Mouse (Mus musculus) CH12.LX (cell line): Measurements from ENCODE around the gene Spi1.

Experiments
- BHLHE40 ChIP-seq: IDR thresholded peaks from 2 replicates; pipeline ENCODE4 v1.6.1; 2011; ENCODE audit warnings: mild to moderate bottlenecking, low read depth, low read length, improper control_type of control experiment
- CTCF ChIP-seq, 2 experiments: IDR thresholded peaks in 1 of 2; conservative IDR thresholded peaks in 1 of 2; 2 replicates each; pipeline ENCODE4 v1.5.1; 2011 to 2012; ENCODE audit warnings: low read depth in 2 of 2, low read length in 2 of 2, improper control_type of control experiment in 1 of 2, inconsistent platforms in 1 of 2, mild to moderate bottlenecking in 1 of 2, moderate library complexity in 1 of 2
- ELF1 ChIP-seq: IDR thresholded peaks from 2 replicates; pipeline ENCODE4 v1.6.1; 2014; ENCODE audit warnings: low read depth, mild to moderate bottlenecking, inconsistent platforms, low read length, improper control_type of control experiment
- JUND ChIP-seq: conservative IDR thresholded peaks from 2 replicates; pipeline ENCODE4 v1.6.1; 2011; ENCODE audit warnings: low read depth, low read length, improper control_type of control experiment
- KAT2A ChIP-seq: IDR thresholded peaks from 2 replicates; pipeline ENCODE4 v1.6.1; 2012; ENCODE audit warnings: low read length, improper control_type of control experiment, inconsistent platforms; ENCODE audit not compliant: insufficient replicate concordance
- MAFK ChIP-seq: IDR thresholded peaks from 2 replicates; pipeline ENCODE4 v1.6.1; 2011; ENCODE audit warnings: low read length, improper control_type of control experiment; ENCODE audit not compliant: insufficient replicate concordance
- NRF1 ChIP-seq: IDR thresholded peaks from 2 replicates; pipeline ENCODE4 v1.6.1; 2014; ENCODE audit warnings: low read depth, mild to moderate bottlenecking, inconsistent platforms, low read length, improper control_type of control experiment, moderate library complexity
- POLR2A ChIP-seq: IDR thresholded peaks from 2 replicates; pipeline ENCODE4 v1.6.1; 2011; ENCODE audit warnings: low read depth, mild to moderate bottlenecking, improper control_type of control experiment, low read length
- POLR2AphosphoS2 ChIP-seq: IDR thresholded peaks from 2 replicates; pipeline ENCODE4 v1.6.1; 2011; ENCODE audit warnings: low read depth, low read length, improper control_type of control experiment
- TCF12 ChIP-seq: IDR thresholded peaks from 2 replicates; pipeline ENCODE4 v1.6.1; 2014; ENCODE audit warnings: low read depth, mild to moderate bottlenecking, inconsistent platforms, low read length, improper control_type of control experiment
- ZKSCAN1 ChIP-seq: IDR thresholded peaks from 2 replicates; pipeline ENCODE4 v1.6.1; 2012; ENCODE audit warnings: low read depth, inconsistent platforms, low read length, improper control_type of control experiment, borderline replicate concordance

- no peak for TF ChIP-seq KAT2A
- no peak for TF ChIP-seq JUND
- no peak for TF ChIP-seq NRF1
- no peak for TF ChIP-seq MAFK
- TF ChIP-seq POLR2AphosphoS2, result no peak
- no peak for TF ChIP-seq ELF1
- no peak for TF ChIP-seq POLR2A
- no peak for TF ChIP-seq CTCF (conservative IDR thresholded peaks at IDR 0.05 in 1 of 2, IDR thresholded peaks at IDR 0.05 in 1 of 2; ENCODE audit: low read depth in 2 of 2, low read length in 2 of 2)
- no peak for TF ChIP-seq TCF12
- TF ChIP-seq BHLHE40, result no peak
- TF ChIP-seq ZKSCAN1, result no peak
Observed at GRCm38 (mm10) chr2:91062779-91063606, 19.2 kb upstream of the Spi1 start.
